In the genomic region with DNA sequence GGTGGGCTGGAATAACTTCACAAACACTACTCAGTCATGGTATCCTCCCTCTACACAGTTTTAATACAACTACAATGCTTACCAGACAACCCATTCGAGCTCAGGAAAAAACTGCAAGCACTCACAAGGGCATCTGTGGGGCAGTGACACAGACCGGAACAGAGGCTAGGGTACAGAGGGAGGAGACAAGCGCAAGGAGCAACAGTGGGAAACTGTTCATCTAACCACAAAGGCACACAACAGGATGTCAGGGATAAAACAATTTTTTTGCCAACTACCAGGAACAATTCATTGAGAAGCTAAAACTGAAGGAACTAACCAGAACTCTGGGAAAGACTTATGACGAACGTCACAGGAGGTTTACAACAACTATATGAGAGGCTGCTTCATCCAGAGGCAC, we compare ENCODE assay signal across 11 mouse cellular contexts. TPM values are rescaled to one million over a fixed set of nuclear protein-coding genes. Genes with fewer than 3 reads are reported as not detected.
DNase-seq lines count a peak whose midpoint lies in the region; ATAC-seq and TF ChIP-seq lines count a peak whose summit lies in the region.
"Had no signal": no experiment of that assay in that cellular context is flagged by ENCODE, and none has a peak within 500 bp of the region (broad histone marks: within the 10 kb centered on the region; RNA-seq: fewer than 3 reads in every experiment).

No protein-coding gene starts in this region.

- peaks cover 1% of the 10 kb centered on the region for H3K4me1 ChIP-seq in heart, adult 2 months (ENCODE audit: control insufficient read depth, insufficient read depth, low read length)
- no peaks in the 10 kb centered on the region for H3K4me1 ChIP-seq in limb, embryonic 14.5 days (ENCODE audit: control insufficient read depth, insufficient read depth, low read length)
- H3K4me1 ChIP-seq in limb, embryonic 10.5 days: no peaks in the 10 kb centered on the region
- no peaks in the 10 kb centered on the region for H3K4me1 ChIP-seq in kidney, postnatal 0 days (replicated peaks; ENCODE audit: insufficient read depth, low read length)
- H3K4me1 ChIP-seq in forebrain, embryonic 11.5 days (replicated peaks; ENCODE audit: control insufficient read depth, insufficient read depth, low read length): no peaks in the 10 kb centered on the region

- H3K79me2 ChIP-seq in heart, adult 2 months (replicated peaks; ENCODE audit: control insufficient read depth, insufficient read depth, low read length): no peaks in the 10 kb centered on the region; the same call in 1 of the 2 replicates

- no peaks in the 10 kb centered on the region for H3K36me3 ChIP-seq in heart, adult 2 months (ENCODE audit: control insufficient read depth, insufficient read depth, low read length)
- 0 out of 2 replicates have a peak, but pooled peaks cover 5% of the 10 kb centered on the region for H3K36me3 ChIP-seq in limb, embryonic 14.5 days (ENCODE audit: control insufficient read depth, insufficient read depth, low read length)
- peaks cover 13% of the 10 kb centered on the region; the same call in 1 of the 2 replicates for H3K36me3 ChIP-seq in limb, embryonic 10.5 days
- no peaks in the 10 kb centered on the region for H3K36me3 ChIP-seq in kidney, postnatal 0 days (ENCODE audit: insufficient read depth, low read length)
- no peaks in the 10 kb centered on the region for H3K36me3 ChIP-seq in forebrain, embryonic 11.5 days (ENCODE audit: control insufficient read depth, insufficient read depth, low read length)

- no peak overlapping the region for H3K4me2 ChIP-seq in limb, embryonic 14.5 days (replicated peaks; ENCODE audit: low read depth, low read length, severe bottlenecking)
- H3K4me2 ChIP-seq in kidney, postnatal 0 days (ENCODE audit: low read length): no peak overlapping the region
- H3K4me2 ChIP-seq in forebrain, embryonic 11.5 days (ENCODE audit: low read depth, low read length, severe bottlenecking): no peak overlapping the region
- H3K4me2 ChIP-seq: forebrain, embryonic 13.5 days had no signal

- no peak for TF ChIP-seq POLR2A in heart, adult 2 months (IDR thresholded peaks at IDR 0.05; ENCODE audit: insufficient read depth, low read depth, low read length)
- TF ChIP-seq POLR2A in limb, embryonic 14.5 days (IDR thresholded peaks at IDR 0.05; ENCODE audit: borderline replicate concordance, extremely low read depth, insufficient read depth, insufficient read length): no peak

- peak overlapping the region; percentile 30; the same call in 1 of the 2 replicates for H3K27ac ChIP-seq in heart, adult 2 months
- 0 out of 2 replicates have a peak overlapping the region, but pooled peaks have one; percentile 2 for H3K27ac ChIP-seq in limb, embryonic 14.5 days (replicated peaks; ENCODE audit: low read depth, low read length)
- H3K27ac ChIP-seq in limb, embryonic 10.5 days: no peak overlapping the region
- peak overlapping the region; percentile 57 for H3K27ac ChIP-seq in kidney, postnatal 0 days
- no peak overlapping the region for H3K27ac ChIP-seq in forebrain, embryonic 11.5 days (ENCODE audit: low read depth, low read length)
- H3K27ac ChIP-seq: forebrain, embryonic 13.5 days had no signal

- 40% methylated on average over 5 of the region's 5 CpGs for WGBS in heart, adult 2 months
- WGBS in limb, embryonic 14.5 days: 81% methylated on average over 5 of the region's 5 CpGs
- WGBS in limb, embryonic 10.5 days: 95% methylated on average over 5 of the region's 5 CpGs
- 54% methylated on average over 5 of the region's 5 CpGs for WGBS in kidney, postnatal 0 days
- 89% methylated on average over 5 of the region's 5 CpGs for WGBS in forebrain, embryonic 11.5 days

- no peak overlapping the region for H3K4me3 ChIP-seq in heart, adult 2 months
- H3K4me3 ChIP-seq in limb, embryonic 14.5 days (replicated peaks; ENCODE audit: low read length): no peak overlapping the region
- no peak overlapping the region for H3K4me3 ChIP-seq in limb, embryonic 10.5 days
- H3K4me3 ChIP-seq in kidney, postnatal 0 days (replicated peaks; ENCODE audit: low read depth, low read length): no peak overlapping the region
- H3K4me3 ChIP-seq in forebrain, embryonic 11.5 days (ENCODE audit: low read depth, low read length): no peak overlapping the region
- H3K4me3 ChIP-seq: forebrain, embryonic 13.5 days had no signal

- DNase-seq in heart, adult 2 months: peak in 1 of 2 experiments; percentile 20
- DNase-seq in heart, postnatal 14 days: no peak
- DNase-seq in limb, embryonic 14.5 days (ENCODE audit: low spot score): no peak
- no peak for DNase-seq in limb, embryonic 10.5 days (ENCODE audit: low spot score)
- peak; percentile 26 for DNase-seq in kidney, postnatal 0 days (ENCODE audit: low spot score)
- DNase-seq in lung, postnatal 4 days: peak; percentile 16 to 25
- DNase-seq in urinary bladder, postnatal 4 days (ENCODE audit: low spot score in 2 of 2): no peak
- DNase-seq in forebrain, embryonic 11.5 days (ENCODE audit: low spot score): no peak
- DNase-seq: cerebellum, postnatal 25 days had no signal

- intact Hi-C loops in heart, adult 2 months (cut with DNase I): no loop called here
- intact Hi-C loops in heart, postnatal 14 days (cut with DNase I): loop anchor here (5.0 kb wide), 1 partner anchor 41 kb away; no protein-coding TSS in a partner anchor

- TF ChIP-seq EP300 in heart, adult 2 months (IDR thresholded peaks at IDR 0.05; ENCODE audit: insufficient read depth, low read depth, low read length): no peak

- H3K9ac ChIP-seq in heart, adult 2 months (ENCODE audit: low read depth, low read length): no peak overlapping the region
- no peak overlapping the region for H3K9ac ChIP-seq in limb, embryonic 14.5 days (ENCODE audit: low read depth, low read length, severe bottlenecking)
- H3K9ac ChIP-seq in kidney, postnatal 0 days (ENCODE audit: low read depth, low read length): no peak overlapping the region
- H3K9ac ChIP-seq in forebrain, embryonic 11.5 days (ENCODE audit: low read length): no peak overlapping the region
- H3K9ac ChIP-seq: forebrain, embryonic 13.5 days had no signal

- no peak for ATAC-seq in limb, embryonic 14.5 days (ENCODE audit: low FRiP score, low read depth)
- no peak for ATAC-seq in kidney, postnatal 0 days (replicated peaks; ENCODE audit: low FRiP score, low read depth)
- ATAC-seq in forebrain, embryonic 11.5 days (replicated peaks; ENCODE audit: low FRiP score): no peak
- ATAC-seq: forebrain, embryonic 13.5 days had no signal

- no peaks in the 10 kb centered on the region for H3K9me3 ChIP-seq in limb, embryonic 14.5 days (ENCODE audit: control insufficient read depth, low read length)
- H3K9me3 ChIP-seq in limb, embryonic 10.5 days (replicated peaks): no peaks in the 10 kb centered on the region
- H3K9me3 ChIP-seq in kidney, postnatal 0 days (replicated peaks; ENCODE audit: low read length): no peaks in the 10 kb centered on the region
- no peaks in the 10 kb centered on the region for H3K9me3 ChIP-seq in forebrain, embryonic 11.5 days (ENCODE audit: control insufficient read depth, low read length)
- H3K9me3 ChIP-seq: forebrain, embryonic 13.5 days had no signal

- TF ChIP-seq CTCF in heart, adult 2 months (IDR thresholded peaks at IDR 0.05): no peak
- TF ChIP-seq CTCF in kidney, postnatal 0 days (IDR thresholded peaks at IDR 0.05; ENCODE audit: low read depth): no peak

- no peaks in the 10 kb centered on the region for H3K27me3 ChIP-seq in heart, adult 2 months (ENCODE audit: control insufficient read depth, insufficient read depth, low read length)
- no peaks in the 10 kb centered on the region for H3K27me3 ChIP-seq in limb, embryonic 14.5 days (ENCODE audit: control insufficient read depth, insufficient read depth, low read length)
- no peaks in the 10 kb centered on the region for H3K27me3 ChIP-seq in limb, embryonic 10.5 days (ENCODE audit: low read depth, poor library complexity, severe bottlenecking)
- no peaks in the 10 kb centered on the region for H3K27me3 ChIP-seq in kidney, postnatal 0 days (ENCODE audit: insufficient read depth, low read length)
- no peaks in the 10 kb centered on the region for H3K27me3 ChIP-seq in forebrain, embryonic 11.5 days (ENCODE audit: control insufficient read depth, insufficient read depth, low read length)
- H3K27me3 ChIP-seq: CH12.LX; forebrain, embryonic 13.5 days had no signal

RNA-seq across cellular contexts. Expression of a gene that starts 22.7 kb away (rescaled TPM):
- 10 to 100 TPM; 14.1 to 16.2 TPM for total RNA-seq in heart, adult 2 months (2021)
- polyA plus RNA-seq in heart, adult 2 months (2012; rRNA removed): 10.9 and 16.3 TPM in 2 replicates
- total RNA-seq in heart, postnatal 14 days (2021): 10 to 100 TPM; 12.6 to 16.6 TPM
- polyA plus RNA-seq in limb, embryonic 14.5 days (2012; rRNA removed): 16.3 and 17.3 TPM in 2 replicates
- polyA plus RNA-seq in limb, embryonic 14.5 days (2014; fragmentation: Nextera tagmentation; extraction: Ambion mirVana): 9.6 and 11.0 TPM in 2 replicates
- 13.5 and 16.6 TPM in 2 replicates for polyA plus RNA-seq in limb, embryonic 10.5 days (2016; fragmentation: Nextera tagmentation; extraction: Ambion mirVana)
- 4.8 and 5.6 TPM in 2 replicates for polyA plus RNA-seq in kidney, postnatal 0 days (2015; fragmentation: Nextera tagmentation; extraction: Ambion mirVana)
- polyA plus RNA-seq in forebrain, embryonic 11.5 days (2014; fragmentation: Nextera tagmentation; extraction: Ambion mirVana): 20.8 and 21.0 TPM in 2 replicates

RNA-seq across cellular contexts. Expression of a gene that starts 38.1 kb away (rescaled TPM):
- total RNA-seq in heart, adult 2 months (2021): under 1 TPM; 0.31 to 0.52 TPM
- 0.31 and 0.91 TPM in 2 replicates for polyA plus RNA-seq in heart, adult 2 months (2012; rRNA removed)
- 1 to 10 TPM in 1 of 2 experiments, under 1 TPM in 1; 0.88 to 1.7 TPM for total RNA-seq in heart, postnatal 14 days (2021)
- polyA plus RNA-seq in limb, embryonic 14.5 days (2012; rRNA removed): 6.9 and 8.5 TPM in 2 replicates
- polyA plus RNA-seq in limb, embryonic 14.5 days (2014; fragmentation: Nextera tagmentation; extraction: Ambion mirVana): 3.8 and 9.7 TPM in 2 replicates
- 0.86 TPM in 1 of 2 replicates, not detected in the other for polyA plus RNA-seq in limb, embryonic 10.5 days (2016; fragmentation: Nextera tagmentation; extraction: Ambion mirVana)
- polyA plus RNA-seq in kidney, postnatal 0 days (2015; fragmentation: Nextera tagmentation; extraction: Ambion mirVana): 1.8 and 2.5 TPM in 2 replicates
- 0.28 TPM in 1 of 2 replicates, not detected in the other for polyA plus RNA-seq in forebrain, embryonic 11.5 days (2014; fragmentation: Nextera tagmentation; extraction: Ambion mirVana)
- polyA plus RNA-seq: forebrain, embryonic 13.5 days had no signal

RNA-seq across cellular contexts. Expression of a gene that starts 49.9 kb away (rescaled TPM):
- 100 to 1,000 TPM in 1 of 2 experiments, 10 to 100 TPM in 1; 96.8 to 126 TPM for total RNA-seq in heart, adult 2 months (2021)
- polyA plus RNA-seq in heart, adult 2 months (2012; rRNA removed): 63.4 and 67.7 TPM in 2 replicates
- 100 to 1,000 TPM in 1 of 2 experiments, 10 to 100 TPM in 1; 94.3 to 117 TPM for total RNA-seq in heart, postnatal 14 days (2021)
- 25.4 and 27.1 TPM in 2 replicates for polyA plus RNA-seq in limb, embryonic 14.5 days (2012; rRNA removed)
- polyA plus RNA-seq in limb, embryonic 14.5 days (2014; fragmentation: Nextera tagmentation; extraction: Ambion mirVana): 25.2 and 31.5 TPM in 2 replicates
- polyA plus RNA-seq in limb, embryonic 10.5 days (2016; fragmentation: Nextera tagmentation; extraction: Ambion mirVana): 0.51 and 1.9 TPM in 2 replicates
- 0.32 and 0.33 TPM in 2 replicates for polyA plus RNA-seq in kidney, postnatal 0 days (2015; fragmentation: Nextera tagmentation; extraction: Ambion mirVana)
- polyA plus RNA-seq in forebrain, embryonic 11.5 days (2014; fragmentation: Nextera tagmentation; extraction: Ambion mirVana): 0.13 and 0.35 TPM in 2 replicates

RNA-seq across cellular contexts. Expression of a gene that starts 55.9 kb away (rescaled TPM):
- 100 to 1,000 TPM in 1 of 2 experiments, 10 to 100 TPM in 1; 98.2 to 106 TPM for total RNA-seq in heart, adult 2 months (2021)
- 133 and 146 TPM in 2 replicates for polyA plus RNA-seq in heart, adult 2 months (2012; rRNA removed)
- total RNA-seq in heart, postnatal 14 days (2021): 100 to 1,000 TPM in 1 of 2 experiments, 10 to 100 TPM in 1; 98.8 to 101 TPM
- 149 and 207 TPM in 2 replicates for polyA plus RNA-seq in limb, embryonic 14.5 days (2012; rRNA removed)
- polyA plus RNA-seq in limb, embryonic 14.5 days (2014; fragmentation: Nextera tagmentation; extraction: Ambion mirVana): 77.2 and 84.0 TPM in 2 replicates
- 113 and 122 TPM in 2 replicates for polyA plus RNA-seq in limb, embryonic 10.5 days (2016; fragmentation: Nextera tagmentation; extraction: Ambion mirVana)
- polyA plus RNA-seq in kidney, postnatal 0 days (2015; fragmentation: Nextera tagmentation; extraction: Ambion mirVana): 57.3 and 62.8 TPM in 2 replicates
- polyA plus RNA-seq in forebrain, embryonic 11.5 days (2014; fragmentation: Nextera tagmentation; extraction: Ambion mirVana): 94.5 and 98.1 TPM in 2 replicates

Comparison
In these comparisons a context has a peak if more than half of its experiments do, and no peak if none do; other contexts are left out.
1. H3K27ac ChIP-seq: peak in heart, adult 2 months (single experiment), limb, embryonic 14.5 days (single experiment) and kidney, postnatal 0 days (single experiment); none in limb, embryonic 10.5 days (single experiment) and forebrain, embryonic 11.5 days (single experiment).
2. DNase-seq: peak in kidney, postnatal 0 days (single experiment) and lung, postnatal 4 days (2 of 2); none in heart, postnatal 14 days (0 of 2), limb, embryonic 14.5 days (single experiment), limb, embryonic 10.5 days (single experiment), urinary bladder, postnatal 4 days (0 of 2) and forebrain, embryonic 11.5 days (single experiment).